Mouse (Mus musculus) liver, adult 2 months (tissue): Measurements from ENCODE around the gene Rab11fip4.

ENCODE experiments used
- CTCF ChIP-seq: fragments of 200-500 bp; IDR thresholded peaks from 2 replicates; pipeline ENCODE4 v1.5.1; 2011; ENCODE audit warnings: low read depth, low read length, control low read depth
- POLR2A ChIP-seq: fragments of 200-500 bp; IDR thresholded peaks from 2 replicates; pipeline ENCODE4 v1.6.1; 2011; ENCODE audit warnings: low read length, control low read depth; ENCODE audit not compliant: insufficient read depth; ENCODE audit errors: extremely low read depth

DNA sequence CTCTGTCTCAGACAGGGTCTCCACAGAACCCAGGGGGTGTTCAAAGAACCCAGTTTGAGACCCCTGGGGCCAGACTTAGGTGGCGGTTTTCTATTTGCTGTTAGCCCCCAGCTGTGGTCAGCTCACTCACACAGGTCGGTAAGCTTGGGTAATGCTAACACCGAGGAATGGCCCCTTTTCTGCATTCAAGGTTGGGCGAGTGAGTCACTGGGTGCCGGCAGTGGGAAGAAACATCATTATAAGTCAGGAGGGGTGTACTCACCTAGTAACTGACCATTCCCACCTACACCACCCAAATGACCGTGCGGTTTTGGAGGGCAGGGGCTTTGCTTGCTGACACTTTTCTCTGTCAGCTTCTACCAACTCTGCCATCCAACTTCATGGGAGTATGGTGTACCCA lies 64.6 kb downstream of the Rab11fip4 start:
- TF ChIP-seq CTCF (no peak), POLR2A (no peak)
